Mouse (Mus musculus): ENCODE data around the gene Gm17783. TPM values are rescaled to one million over a fixed set of nuclear protein-coding genes. Genes with fewer than 3 reads are reported as not detected.
"Not testable (repeated sequence)": the region's sequence is repeated elsewhere in the genome, so short reads cannot be mapped to it uniquely, and the experiment has no call there.

Gm17783 gene
- 1.4 and 2.7 TPM in 2 replicates for polyA plus RNA-seq (2015; fragmentation: Nextera tagmentation; extraction: Ambion mirVana)

GRCm38 (mm10) chr16:45531950-45532349 is at the start of gene Gm17783:
Gene Gm17783, minus strand, starts transcription at chr16:45532050.
- H3K36me3 ChIP-seq: no peaks in the 10 kb centered on the region
- WGBS: 67% methylated on average over 4 of the region's 4 CpGs
- H3K27me3 ChIP-seq (replicated peaks): no peaks in the 10 kb centered on the region
- H3K27ac ChIP-seq: no peak within 1 kb of the TSS
- no peak for ATAC-seq (ENCODE audit: insufficient read depth, low FRiP score, low read depth)
- no peaks in the 10 kb centered on the region for H3K4me1 ChIP-seq
- no peak within 1 kb of the TSS for H3K4me3 ChIP-seq (replicated peaks)
- no peaks in the 10 kb centered on the region for H3K9me3 ChIP-seq
- no peak within 1 kb of the TSS for H3K9ac ChIP-seq
- H3K4me2 ChIP-seq: no peak within 1 kb of the TSS

GRCm38 (mm10) chr16:45579883-45580282 is 48.0 kb upstream of the Gm17783 start:
- Histone ChIP-seq H3K9ac (no peak overlapping the region), H3K27me3 (replicated peaks) (no peaks in the 10 kb centered on the region), H3K36me3 (no peaks in the 10 kb centered on the region), H3K4me2 (no peak overlapping the region), H3K9me3 (no peaks in the 10 kb centered on the region), H3K4me1 (no peaks in the 10 kb centered on the region), H3K4me3 (replicated peaks) (no peak overlapping the region), H3K27ac (no peak overlapping the region)
- 53% methylated on average over 12 of the region's 12 CpGs for WGBS
- ATAC-seq (ENCODE audit: insufficient read depth, low FRiP score, low read depth): no peak

DNA sequence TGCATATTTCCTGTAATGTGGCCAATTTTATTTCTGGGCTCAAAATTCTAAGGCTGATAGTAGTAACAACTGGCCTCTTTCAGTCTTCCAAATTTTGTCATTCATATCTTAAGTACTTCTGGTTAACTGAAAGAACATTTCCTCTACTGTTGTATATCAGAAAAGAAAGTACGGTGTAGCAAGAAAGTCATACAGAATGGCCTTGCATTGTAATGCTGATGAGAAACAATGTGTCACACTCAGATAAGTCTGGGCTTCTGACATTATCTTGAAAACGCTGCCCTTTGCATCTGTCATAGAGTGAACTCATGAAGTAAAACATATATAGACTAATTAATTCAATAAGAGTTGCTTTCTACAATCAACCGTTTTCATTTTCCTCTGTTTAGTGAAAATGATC is 40.5 kb upstream of the Gm17783 start:
- WGBS: 80% methylated on average over 3 of the region's 3 CpGs

GRCm38 (mm10) chr16:45561747-45562146 is 29.9 kb upstream of the Gm17783 start:
- Histone ChIP-seq H3K4me1 (no peaks in the 10 kb centered on the region), H3K9me3 (no peaks in the 10 kb centered on the region), H3K27me3 (replicated peaks) (no peaks in the 10 kb centered on the region), H3K36me3 (no peaks in the 10 kb centered on the region), H3K4me3 (replicated peaks) (no peak overlapping the region), H3K4me2 (no peak overlapping the region), H3K9ac (no peak overlapping the region), H3K27ac (no peak overlapping the region)
- no peak for ATAC-seq (ENCODE audit: insufficient read depth, low FRiP score, low read depth)
- WGBS: 55% methylated on average over 3 of the region's 3 CpGs

More for the DNA sequence above, 40.5 kb upstream of the Gm17783 start:
- H3K9me3 ChIP-seq: no peaks in the 10 kb centered on the region
- no peak for ATAC-seq (ENCODE audit: insufficient read depth, low FRiP score, low read depth)
- no peak overlapping the region for H3K9ac ChIP-seq
- no peak overlapping the region for H3K4me2 ChIP-seq
- no peak overlapping the region for H3K27ac ChIP-seq
- no peaks in the 10 kb centered on the region for H3K4me1 ChIP-seq
- no peaks in the 10 kb centered on the region for H3K27me3 ChIP-seq (replicated peaks)
- no peak overlapping the region for H3K4me3 ChIP-seq (replicated peaks)
- H3K36me3 ChIP-seq: no peaks in the 10 kb centered on the region

- Histone ChIP-seq H3K36me3 (no peaks in the 10 kb centered on the region), H3K9ac (no peak overlapping the region), H3K9me3 (no peaks in the 10 kb centered on the region), H3K4me1 (no peaks in the 10 kb centered on the region), H3K27ac (no peak overlapping the region), H3K27me3 (replicated peaks) (no peaks in the 10 kb centered on the region), H3K4me2 (no peak overlapping the region), H3K4me3 (replicated peaks) (no peak overlapping the region)
- 33% methylated on average over 2 of the region's 2 CpGs for WGBS
- ATAC-seq (ENCODE audit: insufficient read depth, low FRiP score, low read depth): no peak
Observed at GRCm38 (mm10) chr16:45551579-45551978, 19.7 kb upstream of the Gm17783 start.

GRCm38 (mm10) chr16:45547982-45548381 is 16.1 kb upstream of the Gm17783 start:
- ATAC-seq (ENCODE audit: insufficient read depth, low FRiP score, low read depth): no peak
- no peak overlapping the region for H3K4me3 ChIP-seq (replicated peaks)
- H3K4me1 ChIP-seq: no peaks in the 10 kb centered on the region
- no peaks in the 10 kb centered on the region for H3K36me3 ChIP-seq
- no peaks in the 10 kb centered on the region for H3K9me3 ChIP-seq
- no peak overlapping the region for H3K9ac ChIP-seq
- H3K27ac ChIP-seq: no peak overlapping the region
- H3K27me3 ChIP-seq (replicated peaks): no peaks in the 10 kb centered on the region
- no peak overlapping the region for H3K4me2 ChIP-seq

GRCm38 (mm10) chr16:45544341-45544740 is 12.5 kb upstream of the Gm17783 start:
- Histone ChIP-seq H3K4me2 (no peak overlapping the region), H3K27me3 (replicated peaks) (no peaks in the 10 kb centered on the region), H3K27ac (no peak overlapping the region), H3K9me3 (no peaks in the 10 kb centered on the region), H3K4me1 (no peaks in the 10 kb centered on the region), H3K4me3 (replicated peaks) (no peak overlapping the region), H3K9ac (no peak overlapping the region), H3K36me3 (no peaks in the 10 kb centered on the region)
- WGBS: 67% methylated on average over 3 of the region's 3 CpGs
- ATAC-seq (ENCODE audit: insufficient read depth, low FRiP score, low read depth): no peak

- H3K27ac ChIP-seq: no peak overlapping the region
- H3K36me3 ChIP-seq: no peaks in the 10 kb centered on the region
- no peak overlapping the region for H3K9ac ChIP-seq
- no peaks in the 10 kb centered on the region for H3K9me3 ChIP-seq
- no peak overlapping the region for H3K4me3 ChIP-seq (replicated peaks)
- ATAC-seq (ENCODE audit: insufficient read depth, low FRiP score, low read depth): no peak
- no peaks in the 10 kb centered on the region for H3K4me1 ChIP-seq
- no peaks in the 10 kb centered on the region for H3K27me3 ChIP-seq (replicated peaks)
- no peak overlapping the region for H3K4me2 ChIP-seq
Observed at GRCm38 (mm10) chr16:45542108-45542507, 10.3 kb upstream of the Gm17783 start.

DNA sequence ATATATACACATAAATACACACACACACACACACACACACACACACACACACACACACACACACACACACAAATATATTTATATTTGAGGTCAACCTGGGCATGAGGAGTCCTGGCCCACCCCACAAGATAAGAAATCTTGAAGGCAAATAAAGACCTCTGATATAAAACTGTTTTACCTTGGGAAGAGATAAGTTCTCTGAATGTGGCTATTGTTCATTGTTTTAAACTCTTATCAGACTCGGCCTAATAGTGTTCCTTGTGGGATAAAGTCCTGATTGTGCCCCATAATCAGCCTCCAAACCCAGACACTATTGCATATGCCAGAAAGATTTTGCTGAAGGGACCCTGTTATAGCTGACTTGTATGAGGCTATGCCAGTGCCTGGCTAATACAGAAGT is 6.5 kb upstream of the Gm17783 start:
- not testable (repeated sequence) for H3K9me3 ChIP-seq; H3K36me3 ChIP-seq; H3K4me3 ChIP-seq (replicated peaks); H3K9ac ChIP-seq; H3K27me3 ChIP-seq (replicated peaks); H3K4me1 ChIP-seq; H3K4me2 ChIP-seq; H3K27ac ChIP-seq
- WGBS: 62% methylated on average over 1 of the region's 1 CpGs
- peak; percentile 66 for ATAC-seq (ENCODE audit: insufficient read depth, low FRiP score, low read depth)

GRCm38 (mm10) chr16:45535009-45535408 is 3.2 kb upstream of the Gm17783 start, which contains the start of gene Slc9c1:
Gene Slc9c1, plus strand, starts transcription at chr16:45535309.
- WGBS: 94% methylated on average over 5 of the region's 5 CpGs
- H3K4me3 ChIP-seq (replicated peaks): no peak within 1 kb of the TSS
- no peaks in the 10 kb centered on the region for H3K9me3 ChIP-seq
- ATAC-seq (ENCODE audit: insufficient read depth, low FRiP score, low read depth): no peak
- H3K27ac ChIP-seq: no peak within 1 kb of the TSS
- H3K27me3 ChIP-seq (replicated peaks): no peaks in the 10 kb centered on the region
- no peak within 1 kb of the TSS for H3K4me2 ChIP-seq
- H3K9ac ChIP-seq: no peak within 1 kb of the TSS
- no peaks in the 10 kb centered on the region for H3K36me3 ChIP-seq
- no peaks in the 10 kb centered on the region for H3K4me1 ChIP-seq

- no peak overlapping the region for H3K9ac ChIP-seq
- no peak overlapping the region for H3K4me3 ChIP-seq (replicated peaks)
- no peak for ATAC-seq (ENCODE audit: insufficient read depth, low FRiP score, low read depth)
- H3K4me2 ChIP-seq: no peak overlapping the region
- no peaks in the 10 kb centered on the region for H3K4me1 ChIP-seq
- no peak overlapping the region for H3K27ac ChIP-seq
- 70% methylated on average over 5 of the region's 5 CpGs for WGBS
- H3K9me3 ChIP-seq: no peaks in the 10 kb centered on the region
- no peaks in the 10 kb centered on the region for H3K27me3 ChIP-seq (replicated peaks)
- H3K36me3 ChIP-seq: no peaks in the 10 kb centered on the region
Observed at GRCm38 (mm10) chr16:45525551-45525950, 6.3 kb downstream of the Gm17783 start.

- no peak for ATAC-seq (ENCODE audit: insufficient read depth, low FRiP score, low read depth)
- 74% methylated on average over 1 of the region's 1 CpGs for WGBS
- Histone ChIP-seq H3K4me2 (no peak overlapping the region), H3K36me3 (no peaks in the 10 kb centered on the region), H3K9ac (no peak overlapping the region), H3K27me3 (replicated peaks) (no peaks in the 10 kb centered on the region), H3K4me3 (replicated peaks) (no peak overlapping the region), H3K4me1 (no peaks in the 10 kb centered on the region), H3K27ac (no peak overlapping the region), H3K9me3 (no peaks in the 10 kb centered on the region)
Observed at GRCm38 (mm10) chr16:45495326-45495725, 36.5 kb downstream of the Gm17783 start.

DNA sequence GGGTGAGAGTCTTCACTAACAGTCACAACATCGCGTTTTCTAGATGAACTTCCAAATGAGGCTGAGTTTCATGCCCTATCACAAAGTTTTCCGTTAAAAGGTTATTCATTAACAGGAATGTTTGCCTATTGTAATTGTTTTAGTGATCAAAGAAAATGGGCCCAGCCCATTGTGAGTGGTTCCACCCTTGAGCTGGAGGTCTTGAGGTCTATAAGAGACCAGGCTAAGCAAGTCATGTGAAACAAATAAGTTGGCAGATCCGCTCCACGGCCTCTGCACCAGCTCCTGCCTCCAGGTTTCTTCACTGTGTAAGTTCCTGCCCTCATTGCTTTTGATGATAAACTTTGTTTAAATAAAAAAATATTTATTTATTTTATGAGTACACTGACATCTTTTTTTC is 38.9 kb downstream of the Gm17783 start, which contains the start of gene Gm609:
Gene Gm609 (minus strand): TSS at position 43 of the 400 bp plus-strand sequence.
- WGBS: 59% methylated on average over 5 of the region's 5 CpGs
- ATAC-seq (ENCODE audit: insufficient read depth, low FRiP score, low read depth): peak; percentile 71
- Histone ChIP-seq H3K4me2 (no peak within 1 kb of the TSS), H3K27me3 (replicated peaks) (no peaks in the 10 kb centered on the region), H3K4me3 (replicated peaks) (no peak within 1 kb of the TSS), H3K4me1 (no peaks in the 10 kb centered on the region), H3K36me3 (no peaks in the 10 kb centered on the region), H3K9me3 (no peaks in the 10 kb centered on the region), H3K9ac (no peak within 1 kb of the TSS), H3K27ac (no peak within 1 kb of the TSS)

Measured in stomach, embryonic 15.5 days (tissue).